Mouse (Mus musculus) myocyte (in vitro differentiated cells): ENCODE measurements at regions not wholly inside any gene's neighbourhood (a gene's known extent, or its start where the extent isn't known, plus 50 kb on each side); places are given as distances from the start of the nearest gene placed in this dataset.
"Not testable (repeated sequence)": the region's sequence is repeated elsewhere in the genome, so short reads cannot be mapped to it uniquely, and the experiment has no call there.

ENCODE experiments used
- H3K27me3 ChIP-seq: one replicate; pipeline ENCODE4 v1.6.1; 2011; ENCODE audit not compliant: control insufficient read depth, insufficient read depth, insufficient read length
- H3K36me3 ChIP-seq: one replicate; pipeline ENCODE4 v1.6.1; 2011; ENCODE audit not compliant: control insufficient read depth, insufficient read depth
- H3K4me2 ChIP-seq: one replicate; pipeline ENCODE4 v1.6.1; 2011; ENCODE audit warnings: low read depth, control low read depth
- H3K4me3 ChIP-seq: one replicate; pipeline ENCODE4 v1.5.1; 2011; ENCODE audit warnings: mild to moderate bottlenecking, control low read depth, moderate library complexity
- H3K79me2 ChIP-seq: one replicate; pipeline ENCODE4 v1.6.1; 2011; ENCODE audit not compliant: control insufficient read depth, insufficient read depth
- H3ac ChIP-seq: one replicate; pipeline ENCODE4 v1.6.1; 2011; ENCODE audit not compliant: control insufficient read depth, insufficient read length
- CEBPB ChIP-seq: IDR thresholded peaks from 2 replicates; pipeline ENCODE4 v1.6.1; 2011; ENCODE audit warnings: mild to moderate bottlenecking, moderate library complexity; ENCODE audit not compliant: poor library complexity, insufficient read depth, severe bottlenecking
- E2F4 ChIP-seq: IDR thresholded peaks from one replicate; pipeline ENCODE4 v1.6.1; 2011; ENCODE audit warnings: mild to moderate bottlenecking, control low read depth, moderate library complexity; ENCODE audit not compliant: insufficient read depth
- MAX ChIP-seq: IDR thresholded peaks from one replicate; pipeline ENCODE4 v1.6.1; 2011; ENCODE audit warnings: low read depth, mild to moderate bottlenecking, control low read depth
- MYOD1 ChIP-seq, 3 experiments: IDR thresholded peaks; one replicate each; pipeline ENCODE4 v1.6.1; 2011; ENCODE audit warnings: control low read depth in 2 of 3, low read depth in 2 of 3, mild to moderate bottlenecking in 2 of 3, moderate library complexity in 1 of 3; ENCODE audit not compliant: insufficient read length in 2 of 3, control insufficient read depth in 1 of 3
- MYOG ChIP-seq, 3 experiments: IDR thresholded peaks; one replicate each; pipeline ENCODE4 v1.6.1; 2011; ENCODE audit warnings: control low read depth in 2 of 3, low read depth in 2 of 3, mild to moderate bottlenecking in 2 of 3; ENCODE audit not compliant: insufficient read length in 2 of 3, control insufficient read depth in 1 of 3, insufficient read depth in 1 of 3
- POLR2A ChIP-seq: IDR thresholded peaks from one replicate; pipeline ENCODE4 v1.6.1; 2011; ENCODE audit warnings: low read depth, mild to moderate bottlenecking, control low read depth, moderate library complexity; ENCODE audit not compliant: insufficient read length
- POLR2AphosphoS2 ChIP-seq: IDR thresholded peaks from one replicate; pipeline ENCODE4 v1.6.1; 2011; ENCODE audit warnings: low read depth, control low read depth; ENCODE audit not compliant: insufficient read length
- REST ChIP-seq: IDR thresholded peaks from one replicate; pipeline ENCODE4 v1.6.1; 2011; ENCODE audit warnings: mild to moderate bottlenecking, control low read depth, moderate library complexity; ENCODE audit not compliant: insufficient read depth, insufficient read length
- SRF ChIP-seq: IDR thresholded peaks from one replicate; pipeline ENCODE4 v1.6.1; 2011; ENCODE audit warnings: low read depth; ENCODE audit not compliant: control insufficient read depth, insufficient read length
- TCF12 ChIP-seq: IDR thresholded peaks from one replicate; pipeline ENCODE4 v1.6.1; 2011; ENCODE audit warnings: mild to moderate bottlenecking, control low read depth; ENCODE audit not compliant: poor library complexity, insufficient read depth, severe bottlenecking
- TCF3 ChIP-seq: IDR thresholded peaks from one replicate; pipeline ENCODE4 v1.6.1; 2011; ENCODE audit warnings: low read depth, control low read depth; ENCODE audit not compliant: insufficient read length
- USF1 ChIP-seq: IDR thresholded peaks from one replicate; pipeline ENCODE4 v1.6.1; 2011; ENCODE audit warnings: low read depth, mild to moderate bottlenecking, control low read depth, moderate library complexity

- Histone ChIP-seq H3K27me3 (no peaks in the 10 kb centered on the region), H3K4me3 (no peak overlapping the region), H3K79me2 (no peaks in the 10 kb centered on the region), H3ac (no peak overlapping the region), H3K4me2 (no peak overlapping the region), H3K36me3 (no peaks in the 10 kb centered on the region)
- TF ChIP-seq E2F4 = no peak
- TF ChIP-seq MYOD1 (IDR thresholded peaks at IDR 0.05; ENCODE audit: control insufficient read depth in 1 of 3, insufficient read length in 2 of 3, low read depth in 2 of 3) = no peak
- TF ChIP-seq SRF = no peak
- TF ChIP-seq TCF3 = no peak
- TF ChIP-seq MAX = no peak
- TF ChIP-seq MYOG (IDR thresholded peaks at IDR 0.05; ENCODE audit: control insufficient read depth in 1 of 3, insufficient read depth in 1 of 3, insufficient read length in 2 of 3, low read depth in 2 of 3) = no peak
- TF ChIP-seq POLR2A = no peak
- TF ChIP-seq POLR2AphosphoS2 = no peak
- TF ChIP-seq TCF12 = no peak
- TF ChIP-seq REST = no peak
- TF ChIP-seq USF1 = no peak
- TF ChIP-seq CEBPB = no peak
Observed at GRCm38 (mm10) chr3:82274196-82274937, 83.5 kb upstream of the Map9 start.

GRCm38 (mm10) chr3:82273511-82273910, 84.3 kb upstream of the Map9 start:
- not testable (repeated sequence) for H3K4me2 ChIP-seq, H3K27me3 ChIP-seq, H3K79me2 ChIP-seq, H3K36me3 ChIP-seq, H3ac ChIP-seq, H3K4me3 ChIP-seq

- no peak overlapping the region for H3K4me2 ChIP-seq
- H3K79me2 ChIP-seq = no peaks in the 10 kb centered on the region
- H3K4me3 ChIP-seq = no peak overlapping the region
- TF ChIP-seq POLR2AphosphoS2 (no peak), MYOG (IDR thresholded peaks at IDR 0.05; ENCODE audit: control insufficient read depth in 1 of 3, insufficient read depth in 1 of 3, insufficient read length in 2 of 3, low read depth in 2 of 3) (no peak), MAX (no peak), USF1 (no peak), MYOD1 (IDR thresholded peaks at IDR 0.05; ENCODE audit: control insufficient read depth in 1 of 3, insufficient read length in 2 of 3, low read depth in 2 of 3) (no peak), SRF (no peak), TCF12 (no peak), REST (no peak)
- H3K27me3 ChIP-seq = no peaks in the 10 kb centered on the region
- H3ac ChIP-seq = no peak overlapping the region
- H3K36me3 ChIP-seq = no peaks in the 10 kb centered on the region
Observed at GRCm38 (mm10) chr3:82271965-82272364, 85.9 kb upstream of the Map9 start.

- Histone ChIP-seq H3ac (no peak overlapping the region), H3K36me3 (no peaks in the 10 kb centered on the region), H3K4me2 (no peak overlapping the region), H3K4me3 (no peak overlapping the region), H3K27me3 (no peaks in the 10 kb centered on the region), H3K79me2 (no peaks in the 10 kb centered on the region)
- TF ChIP-seq POLR2A = no peak
- TF ChIP-seq MAX = no peak
- TF ChIP-seq E2F4 = no peak
- no peak for TF ChIP-seq MYOD1 (IDR thresholded peaks at IDR 0.05; ENCODE audit: control insufficient read depth in 1 of 3, insufficient read length in 2 of 3, low read depth in 2 of 3)
- TF ChIP-seq USF1 = no peak
- TF ChIP-seq TCF3 = no peak
- TF ChIP-seq CEBPB = no peak
- TF ChIP-seq SRF = no peak
- no peak for TF ChIP-seq POLR2AphosphoS2
- no peak for TF ChIP-seq TCF12
- TF ChIP-seq MYOG (IDR thresholded peaks at IDR 0.05; ENCODE audit: control insufficient read depth in 1 of 3, insufficient read depth in 1 of 3, insufficient read length in 2 of 3, low read depth in 2 of 3) = no peak
- no peak for TF ChIP-seq REST
Observed at GRCm38 (mm10) chr3:82265941-82266340, 91.9 kb upstream of the Map9 start.

GRCm38 (mm10) chr3:82261976-82262375, 95.9 kb upstream of the Map9 start:
- Histone ChIP-seq H3K36me3 (no peaks in the 10 kb centered on the region), H3K4me3 (no peak overlapping the region), H3K79me2 (no peaks in the 10 kb centered on the region), H3ac (no peak overlapping the region), H3K4me2 (no peak overlapping the region), H3K27me3 (no peaks in the 10 kb centered on the region)
- no peak for TF ChIP-seq USF1
- TF ChIP-seq SRF = no peak
- no peak for TF ChIP-seq MAX
- TF ChIP-seq E2F4 = no peak
- TF ChIP-seq CEBPB = no peak
- TF ChIP-seq TCF3 = no peak
- no peak for TF ChIP-seq TCF12
- no peak for TF ChIP-seq POLR2AphosphoS2
- TF ChIP-seq MYOG (IDR thresholded peaks at IDR 0.05; ENCODE audit: control insufficient read depth in 1 of 3, insufficient read depth in 1 of 3, insufficient read length in 2 of 3, low read depth in 2 of 3) = no peak
- TF ChIP-seq MYOD1 (IDR thresholded peaks at IDR 0.05; ENCODE audit: control insufficient read depth in 1 of 3, insufficient read length in 2 of 3, low read depth in 2 of 3) = no peak
- no peak for TF ChIP-seq POLR2A
- TF ChIP-seq REST = no peak
